Mouse (Mus musculus) liver, embryonic 14.5 days (tissue): Measurements from ENCODE around the gene Myh7b.

Experiments
- CTCF ChIP-seq: IDR thresholded peaks from 2 replicates; pipeline ENCODE4 v1.5.1; 2016; ENCODE audit warnings: antibody characterized with exemption, low read depth, control low read depth
- EP300 ChIP-seq: IDR thresholded peaks from 2 replicates; pipeline ENCODE4 v1.6.1; 2016; ENCODE audit warnings: antibody characterized with exemption, low read depth

DNA sequence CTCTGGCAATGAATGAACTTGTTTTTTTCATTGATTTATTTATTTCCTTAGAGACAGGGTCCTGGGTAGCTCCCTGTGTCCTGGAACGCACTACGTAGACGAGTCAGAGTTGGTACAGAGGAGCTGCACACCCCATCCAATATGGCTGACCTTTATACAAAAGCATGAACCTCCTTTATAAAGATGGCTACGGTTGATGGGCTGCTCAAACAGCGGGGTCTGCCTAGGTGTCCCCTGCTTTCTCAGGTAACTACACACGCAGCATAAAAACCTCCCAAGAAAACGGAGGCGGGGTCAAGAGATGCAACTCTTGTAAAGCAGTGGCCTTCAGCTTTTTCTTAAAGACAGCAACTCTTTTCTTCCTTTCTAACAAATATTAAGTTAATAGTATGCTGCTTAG, 56.9 kb downstream of the Myh7b start:
- no peak for TF ChIP-seq EP300
- no peak for TF ChIP-seq CTCF
